Mouse (Mus musculus): Measurements from ENCODE around the gene Rplp2. TPM values are rescaled to one million over a fixed set of nuclear protein-coding genes. Genes with fewer than 3 reads are reported as not detected.

The Rplp2 gene
- polyA plus RNA-seq, 1 experiment from 2014 or later: 898 TPM

DNA sequence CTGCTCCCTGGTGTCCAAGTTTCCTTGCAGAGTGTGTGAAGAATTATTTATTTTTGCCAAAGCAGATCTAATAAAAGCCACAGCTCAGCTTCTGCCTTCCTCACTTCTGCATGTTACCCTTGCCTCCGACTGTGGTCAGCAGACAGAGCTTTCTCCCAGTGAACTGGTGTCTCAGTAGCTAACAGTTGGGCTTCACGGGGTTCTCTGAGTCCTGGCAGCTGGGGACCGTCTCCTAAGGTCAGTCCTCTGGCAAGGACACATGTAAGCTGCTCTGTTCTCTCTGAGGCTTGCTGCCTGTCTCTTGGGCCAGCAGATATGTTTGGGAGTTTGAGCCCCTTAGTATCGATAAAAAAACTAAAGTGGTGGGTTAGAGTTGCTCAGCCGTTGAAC, 12.8 kb downstream of the Rplp2 start:
- Histone ChIP-seq H3K4me2 (ENCODE audit: low read depth) (no peak overlapping the region), H3K27ac (ENCODE audit: low read depth, low read length) (no peak overlapping the region), H3K36me3 (ENCODE audit: control insufficient read depth, insufficient read depth, low read length) (no peaks in the 10 kb centered on the region), H3K9ac (ENCODE audit: low read length) (no peak overlapping the region), H3K9me3 (ENCODE audit: control insufficient read depth, low read length) (no peaks in the 10 kb centered on the region), H3K4me1 (ENCODE audit: control insufficient read depth, insufficient read depth, low read length) (peaks cover 11% of the 10 kb centered on the region), H3K27me3 (ENCODE audit: control insufficient read depth, insufficient read depth, low read length) (peaks cover 53% of the 10 kb centered on the region), H3K4me3 (ENCODE audit: low read depth, low read length) (no peak overlapping the region)
- WGBS: 82% methylated on average over 5 of the region's 5 CpGs
- DNase-seq (ENCODE audit: low spot score) (no peak), ATAC-seq (ENCODE audit: insufficient read depth, low FRiP score, low TSS enrichment) (no peak)

GRCm38 (mm10) chr7:141460391-141461113, 13.4 kb downstream of the Rplp2 start, which contains the start of gene Cracr2b:
TSS of gene Cracr2b (plus strand) at chr7:141461094.
- H3K27ac ChIP-seq (ENCODE audit: low read depth, low read length): no peak within 1 kb of the TSS
- H3K36me3 ChIP-seq (ENCODE audit: control insufficient read depth, insufficient read depth, low read length): no peaks in the 10 kb centered on the region
- WGBS: 72% methylated on average over 15 of the region's 15 CpGs
- H3K4me3 ChIP-seq (ENCODE audit: low read depth, low read length): peak within 1 kb of the TSS; percentile 27
- peaks cover 11% of the 10 kb centered on the region for H3K4me1 ChIP-seq (ENCODE audit: control insufficient read depth, insufficient read depth, low read length)
- peak within 1 kb of the TSS; percentile 46 for H3K4me2 ChIP-seq (ENCODE audit: low read depth)
- H3K9me3 ChIP-seq (ENCODE audit: control insufficient read depth, low read length): no peaks in the 10 kb centered on the region
- H3K9ac ChIP-seq (ENCODE audit: low read length): peak within 1 kb of the TSS; percentile 32; the same call in 1 of the 2 replicates
- peaks cover 59% of the 10 kb centered on the region for H3K27me3 ChIP-seq (ENCODE audit: control insufficient read depth, insufficient read depth, low read length)
- ATAC-seq (ENCODE audit: insufficient read depth, low FRiP score, low TSS enrichment): no peak
- DNase-seq (ENCODE audit: low spot score): no peak

DNA sequence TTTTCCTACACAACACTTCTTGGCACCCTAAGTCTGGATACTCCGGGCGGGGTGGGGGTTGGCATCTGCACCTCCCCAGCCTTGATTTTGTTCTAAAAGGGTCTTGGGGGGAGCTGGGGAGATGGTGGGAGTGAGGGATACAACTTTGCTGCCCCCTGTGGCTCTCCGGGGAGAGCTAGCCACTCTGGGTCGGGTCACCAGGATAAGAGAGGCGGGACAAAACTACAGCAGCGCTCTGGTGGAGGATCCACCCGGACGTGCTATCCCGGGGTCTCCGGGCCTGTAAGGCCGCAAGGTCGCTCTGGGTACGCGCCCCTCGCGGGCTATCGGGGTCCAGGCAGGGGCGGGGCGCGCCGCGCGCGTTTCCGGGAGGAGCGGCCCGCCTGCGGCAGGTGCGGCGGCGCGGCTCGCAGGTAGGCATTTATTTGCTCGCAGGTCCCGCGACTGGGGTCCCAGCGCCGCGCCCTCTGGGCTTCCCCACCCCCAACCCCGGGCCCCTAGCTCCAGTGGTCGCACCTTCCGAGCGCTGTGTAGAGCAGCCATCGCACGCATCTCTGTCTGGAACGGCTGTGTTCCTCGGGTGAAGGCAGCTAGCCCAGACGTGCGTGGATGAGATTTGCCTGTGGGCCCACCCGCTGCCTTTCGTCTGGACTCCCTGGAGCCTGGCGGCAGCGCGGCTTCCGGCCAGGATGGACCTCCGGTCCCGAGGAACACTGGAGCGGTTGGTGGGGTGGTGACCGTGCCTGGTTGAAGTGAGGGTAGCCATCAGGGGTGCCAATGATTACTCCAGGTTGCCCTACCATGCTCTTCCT, 14.6 kb downstream of the Rplp2 start:
- Histone ChIP-seq H3K4me2 (ENCODE audit: low read depth) (peak overlapping the region; percentile 46), H3K4me1 (ENCODE audit: control insufficient read depth, insufficient read depth, low read length) (0 out of 2 replicates have a peak, but pooled peaks cover 5% of the 10 kb centered on the region), H3K27ac (ENCODE audit: low read depth, low read length) (no peak overlapping the region), H3K36me3 (ENCODE audit: control insufficient read depth, insufficient read depth, low read length) (no peaks in the 10 kb centered on the region), H3K27me3 (ENCODE audit: control insufficient read depth, insufficient read depth, low read length) (peaks cover 69% of the 10 kb centered on the region), H3K9me3 (ENCODE audit: control insufficient read depth, low read length) (no peaks in the 10 kb centered on the region), H3K4me3 (ENCODE audit: low read depth, low read length) (peak overlapping the region; percentile 27), H3K9ac (ENCODE audit: low read length) (peak overlapping the region; percentile 32; the same call in 1 of the 2 replicates)
- no peak for DNase-seq (ENCODE audit: low spot score)
- no peak for ATAC-seq (ENCODE audit: insufficient read depth, low FRiP score, low TSS enrichment)
- 2% methylated on average over 59 of the region's 59 CpGs for WGBS

DNA sequence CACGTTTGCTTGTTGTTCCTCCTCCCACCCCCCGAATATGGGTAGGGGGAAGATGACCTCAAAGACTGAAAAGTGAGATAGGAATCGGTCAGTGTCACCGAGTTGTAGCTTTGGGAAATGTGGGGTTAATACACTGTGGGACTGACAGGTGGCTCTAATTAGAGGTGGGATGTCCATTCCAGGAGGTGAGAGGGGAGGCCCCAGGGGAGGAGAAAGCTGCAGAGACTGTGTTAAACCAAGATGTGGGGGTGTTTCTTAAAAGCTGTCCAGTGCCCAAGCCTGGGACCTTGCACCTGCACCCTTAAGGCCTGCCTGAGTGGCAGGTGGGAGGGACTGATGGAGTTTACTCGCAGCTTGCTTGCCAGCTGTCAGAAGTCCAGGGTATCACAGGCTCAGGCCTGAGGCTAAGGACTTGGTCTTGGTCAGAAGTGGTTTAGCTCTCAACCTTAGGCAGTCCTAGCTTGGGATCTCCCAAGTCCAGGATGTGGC, 15.2 kb downstream of the Rplp2 start:
- H3K9ac ChIP-seq (ENCODE audit: low read length): no peak overlapping the region
- H3K27me3 ChIP-seq (ENCODE audit: control insufficient read depth, insufficient read depth, low read length): peaks cover 71% of the 10 kb centered on the region
- H3K4me2 ChIP-seq (ENCODE audit: low read depth): no peak overlapping the region; the same call in 1 of the 2 replicates
- no peak overlapping the region for H3K27ac ChIP-seq (ENCODE audit: low read depth, low read length)
- 0 out of 2 replicates have a peak, but pooled peaks cover 9% of the 10 kb centered on the region for H3K4me1 ChIP-seq (ENCODE audit: control insufficient read depth, insufficient read depth, low read length)
- no peaks in the 10 kb centered on the region for H3K9me3 ChIP-seq (ENCODE audit: control insufficient read depth, low read length)
- DNase-seq (ENCODE audit: low spot score): no peak
- no peaks in the 10 kb centered on the region for H3K36me3 ChIP-seq (ENCODE audit: control insufficient read depth, insufficient read depth, low read length)
- H3K4me3 ChIP-seq (ENCODE audit: low read depth, low read length): no peak overlapping the region
- no peak for ATAC-seq (ENCODE audit: insufficient read depth, low FRiP score, low TSS enrichment)
- 19% methylated on average over 5 of the region's 5 CpGs for WGBS

DNA sequence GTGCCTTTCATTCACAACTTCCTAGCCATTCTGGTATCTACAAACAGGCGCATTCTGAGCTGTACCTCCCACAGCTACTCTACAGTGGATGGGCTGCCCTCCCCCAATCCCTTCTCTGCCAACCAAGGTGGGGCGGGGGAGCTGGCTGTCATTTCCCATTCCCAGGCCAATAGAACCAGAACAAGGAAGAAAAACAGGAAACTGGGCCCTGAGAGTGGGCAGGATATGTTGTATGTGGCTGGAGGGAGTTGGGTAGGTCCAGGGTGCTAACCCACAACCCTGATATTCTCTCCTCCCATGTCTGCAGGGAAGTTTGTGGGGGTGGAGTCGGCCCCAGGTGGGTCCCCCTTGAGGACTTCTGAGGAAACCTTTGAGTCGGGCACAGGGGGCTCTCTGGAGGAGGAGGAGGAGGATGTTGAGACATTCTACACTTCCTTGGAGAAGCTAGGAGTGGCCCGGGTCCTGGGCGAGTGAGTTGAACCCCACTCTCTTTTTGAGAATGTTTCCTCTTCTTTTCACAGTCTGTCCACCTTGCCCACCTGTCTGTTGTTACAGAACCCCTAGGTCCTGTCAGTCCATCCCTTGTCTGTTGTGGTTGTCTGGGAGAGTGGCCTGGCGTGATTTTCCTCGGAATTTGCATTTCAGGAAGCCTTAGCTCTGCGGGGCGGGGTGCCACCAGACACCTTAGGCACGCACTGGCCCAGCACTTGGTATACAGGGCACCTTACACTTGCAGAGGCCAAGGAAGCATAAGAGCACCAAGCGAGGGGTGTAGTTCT, 16.8 kb downstream of the Rplp2 start:
- Histone ChIP-seq H3K27me3 (ENCODE audit: control insufficient read depth, insufficient read depth, low read length) (peaks cover 71% of the 10 kb centered on the region), H3K4me3 (ENCODE audit: low read depth, low read length) (no peak overlapping the region), H3K4me2 (ENCODE audit: low read depth) (no peak overlapping the region), H3K27ac (ENCODE audit: low read depth, low read length) (no peak overlapping the region), H3K4me1 (ENCODE audit: control insufficient read depth, insufficient read depth, low read length) (peaks cover 16% of the 10 kb centered on the region), H3K9ac (ENCODE audit: low read length) (no peak overlapping the region), H3K9me3 (ENCODE audit: control insufficient read depth, low read length) (no peaks in the 10 kb centered on the region), H3K36me3 (ENCODE audit: control insufficient read depth, insufficient read depth, low read length) (no peaks in the 10 kb centered on the region)
- DNase-seq (ENCODE audit: low spot score) (no peak), ATAC-seq (ENCODE audit: insufficient read depth, low FRiP score, low TSS enrichment) (no peak)
- 25% methylated on average over 12 of the region's 12 CpGs for WGBS

- H3K36me3 ChIP-seq (ENCODE audit: control insufficient read depth, insufficient read depth, low read length): peaks cover 1% of the 10 kb centered on the region; the same call in 1 of the 2 replicates
- no peak overlapping the region for H3K9ac ChIP-seq (ENCODE audit: low read length)
- H3K4me3 ChIP-seq (ENCODE audit: low read depth, low read length): 0 out of 2 replicates have a peak overlapping the region, but pooled peaks have one; percentile 10
- DNase-seq (ENCODE audit: low spot score): no peak
- H3K4me1 ChIP-seq (ENCODE audit: control insufficient read depth, insufficient read depth, low read length): peaks cover 23% of the 10 kb centered on the region
- 3% methylated on average over 38 of the region's 38 CpGs for WGBS
- H3K4me2 ChIP-seq (ENCODE audit: low read depth): peak overlapping the region; percentile 1
- ATAC-seq (ENCODE audit: insufficient read depth, low FRiP score, low TSS enrichment): no peak
- H3K9me3 ChIP-seq (ENCODE audit: control insufficient read depth, low read length): no peaks in the 10 kb centered on the region
- H3K27ac ChIP-seq (ENCODE audit: low read depth, low read length): no peak overlapping the region
- peaks cover 68% of the 10 kb centered on the region for H3K27me3 ChIP-seq (ENCODE audit: control insufficient read depth, insufficient read depth, low read length)
These were observed 17.5 kb downstream of the Rplp2 start for GRCm38 (mm10) chr7:141464603-141465201.

- H3K4me2 ChIP-seq (ENCODE audit: low read depth): no peak overlapping the region
- no peak for DNase-seq (ENCODE audit: low spot score)
- 30% methylated on average over 10 of the region's 10 CpGs for WGBS
- 0 out of 2 replicates have a peak overlapping the region, but pooled peaks have one; percentile 10 for H3K4me3 ChIP-seq (ENCODE audit: low read depth, low read length)
- no peak overlapping the region for H3K27ac ChIP-seq (ENCODE audit: low read depth, low read length)
- ATAC-seq (ENCODE audit: insufficient read depth, low FRiP score, low TSS enrichment): no peak
- H3K9me3 ChIP-seq (ENCODE audit: control insufficient read depth, low read length): no peaks in the 10 kb centered on the region
- H3K4me1 ChIP-seq (ENCODE audit: control insufficient read depth, insufficient read depth, low read length): peaks cover 23% of the 10 kb centered on the region
- peaks cover 9% of the 10 kb centered on the region for H3K36me3 ChIP-seq (ENCODE audit: control insufficient read depth, insufficient read depth, low read length)
- peaks cover 62% of the 10 kb centered on the region for H3K27me3 ChIP-seq (ENCODE audit: control insufficient read depth, insufficient read depth, low read length)
- no peak overlapping the region for H3K9ac ChIP-seq (ENCODE audit: low read length)
These were observed 18.3 kb downstream of the Rplp2 start for GRCm38 (mm10) chr7:141465388-141466044.

Data from neural tube, embryonic 11.5 days (tissue).